ENCODE assay signal across 21 mouse cellular contexts in genomic region chr13:93011315-93011714, GRCm38 (mm10).
"Had no signal": no experiment of that assay in that cellular context is flagged by ENCODE, and none has a peak within 500 bp of the region (broad histone marks: within the 10 kb centered on the region; RNA-seq: fewer than 3 reads in every experiment).

No protein-coding gene starts in this region.

- H3K4me1 ChIP-seq: hindbrain, embryonic 10.5 days; hindbrain, embryonic 12.5 days; intestine, embryonic 15.5 days; limb, embryonic 10.5 days; limb, embryonic 12.5 days; liver, embryonic 13.5 days; liver, embryonic 15.5 days had no signal

- H3K27ac ChIP-seq: gastrocnemius, adult 2 months; heart, adult 2 months; heart, embryonic 13.5 days; heart, embryonic 15.5 days; hindbrain, embryonic 10.5 days; hindbrain, embryonic 12.5 days; hindbrain, embryonic 14.5 days; intestine, embryonic 15.5 days; limb, embryonic 10.5 days; limb, embryonic 12.5 days; liver, embryonic 13.5 days; liver, embryonic 15.5 days had no signal

- DNase-seq: gastrocnemius, adult 2 months; gastrocnemius, postnatal 10 days; gastrocnemius, postnatal 25 days; heart, adult 2 months; heart, postnatal 4 days; kidney, adult 18-20 months; kidney, adult 8-10 months; kidney, postnatal 10 days; kidney, postnatal 25 days; kidney, postnatal 4 days; liver; liver, embryonic 13.5 days had no signal

- H3K4me3 ChIP-seq: gastrocnemius, adult 2 months; heart, adult 2 months; heart, embryonic 13.5 days; heart, embryonic 15.5 days; hindbrain, embryonic 10.5 days; hindbrain, embryonic 12.5 days; intestine, embryonic 15.5 days; limb, embryonic 10.5 days; limb, embryonic 12.5 days; liver, embryonic 13.5 days; liver, embryonic 15.5 days had no signal
